ENCODE assay signal across 11 mouse cellular contexts in genomic region chr11:116195252-116195651, GRCm38 (mm10). TPM values are rescaled to one million over a fixed set of nuclear protein-coding genes. Genes with fewer than 3 reads are reported as not detected.
DNase-seq lines count a peak whose midpoint lies in the region; ATAC-seq and TF ChIP-seq lines count a peak whose summit lies in the region.
"Had no signal": no experiment of that assay in that cellular context is flagged by ENCODE, and none has a peak within 500 bp of the region (broad histone marks: within the 10 kb centered on the region; RNA-seq: fewer than 3 reads in every experiment).

No protein-coding gene starts in this region.

- no peaks in the 10 kb centered on the region for H3K9me3 ChIP-seq in kidney, embryonic 15.5 days (replicated peaks)
- H3K9me3 ChIP-seq: midbrain, embryonic 15.5 days had no signal

- WGBS in kidney, embryonic 15.5 days = 63% methylated on average over 5 of the region's 5 CpGs

- peak; percentile 48 for TF ChIP-seq CTCF in layer of hippocampus, adult 2 months (conservative IDR thresholded peaks at IDR 0.05)

- no peak for DNase-seq in layer of hippocampus, adult 2 months (ENCODE audit: low spot score in 2 of 2)
- DNase-seq in layer of hippocampus, postnatal 10 days (ENCODE audit: low spot score in 2 of 2) = no peak
- peak; percentile 46 for DNase-seq in ZHBTc4 (ENCODE audit: low read depth, low spot score)
- DNase-seq in right cerebral cortex, adult 18-20 months = no peak
- DNase-seq in adrenal gland, postnatal 25 days = no peak
- no peak for DNase-seq in urinary bladder, postnatal 14 days (ENCODE audit: low spot score)
- DNase-seq: cerebellum, adult 11-12 months; thymus, postnatal 14 days had no signal

- H3K9ac ChIP-seq in kidney, embryonic 15.5 days = no peak overlapping the region
- H3K9ac ChIP-seq: midbrain, embryonic 15.5 days had no signal

- no peak overlapping the region for H3K4me3 ChIP-seq in layer of hippocampus, adult 2 months
- H3K4me3 ChIP-seq in kidney, embryonic 15.5 days (replicated peaks) = no peak overlapping the region
- H3K4me3 ChIP-seq: midbrain, embryonic 15.5 days had no signal

- peaks cover 21% of the 10 kb centered on the region for H3K36me3 ChIP-seq in kidney, embryonic 15.5 days

- no peaks in the 10 kb centered on the region for H3K27me3 ChIP-seq in kidney, embryonic 15.5 days
- H3K27me3 ChIP-seq: midbrain, embryonic 15.5 days had no signal

- ATAC-seq in kidney, embryonic 15.5 days (replicated peaks; ENCODE audit: low FRiP score) = no peak
- ATAC-seq in megakaryocyte-erythroid progenitor cell, adult 5-6 weeks (replicated peaks; ENCODE audit: low FRiP score, low TSS enrichment, poor library complexity, severe bottlenecking) = peak; percentile 28; the same call in 1 of the 2 replicates
- ATAC-seq: midbrain, embryonic 15.5 days had no signal

- H3K4me1 ChIP-seq in kidney, embryonic 15.5 days = peaks cover 24% of the 10 kb centered on the region

- H3K27ac ChIP-seq in layer of hippocampus, adult 2 months = no peak overlapping the region
- H3K27ac ChIP-seq in kidney, embryonic 15.5 days = 0 out of 2 replicates have a peak overlapping the region, but pooled peaks have one; percentile 9
- H3K27ac ChIP-seq: midbrain, embryonic 15.5 days had no signal

- no peak overlapping the region for H3K4me2 ChIP-seq in kidney, embryonic 15.5 days
- H3K4me2 ChIP-seq: midbrain, embryonic 15.5 days had no signal

RNA-seq across cellular contexts. Expression of gene Ten1, which starts 3.4 kb away (rescaled TPM):
- total RNA-seq in layer of hippocampus, adult 2 months (2021) = 10 to 100 TPM; 39.6 to 40.1 TPM
- 10 to 100 TPM; 39.0 to 46.2 TPM for total RNA-seq in layer of hippocampus, postnatal 10 days (2021)
- 75.6 and 79.4 TPM in 2 replicates for polyA plus RNA-seq in kidney, embryonic 15.5 days (2015; fragmentation: Nextera tagmentation; extraction: Ambion mirVana)
- total RNA-seq in megakaryocyte-erythroid progenitor cell, adult 5-6 weeks (2014; fragmentation: Nextera tagmentation) = 82.7 and 85.5 TPM in 2 replicates
- total RNA-seq in megakaryocyte-erythroid progenitor cell, adult 5-6 weeks (2017) = 28.1 and 28.8 TPM in 2 replicates
- 21.5 and 27.1 TPM in 2 replicates for total RNA-seq in adrenal gland, postnatal 25 days (2021)

RNA-seq across cellular contexts. Expression of gene Acox1, which starts 3.6 kb away (rescaled TPM):
- total RNA-seq in layer of hippocampus, adult 2 months (2021) = 100 to 1,000 TPM; 124 to 126 TPM
- total RNA-seq in layer of hippocampus, postnatal 10 days (2021) = 100 to 1,000 TPM; 112 to 116 TPM
- 32.6 and 35.9 TPM in 2 replicates for polyA plus RNA-seq in kidney, embryonic 15.5 days (2015; fragmentation: Nextera tagmentation; extraction: Ambion mirVana)
- 18.2 and 21.3 TPM in 2 replicates for total RNA-seq in megakaryocyte-erythroid progenitor cell, adult 5-6 weeks (2014; fragmentation: Nextera tagmentation)
- total RNA-seq in megakaryocyte-erythroid progenitor cell, adult 5-6 weeks (2017) = 19.9 and 27.1 TPM in 2 replicates
- total RNA-seq in adrenal gland, postnatal 25 days (2021) = 182 and 184 TPM in 2 replicates

RNA-seq across cellular contexts. Expression of gene Fbf1, which starts 27.3 kb away (rescaled TPM):
- total RNA-seq in layer of hippocampus, adult 2 months (2021) = 10 to 100 TPM; 91.6 to 96.4 TPM
- total RNA-seq in layer of hippocampus, postnatal 10 days (2021) = 10 to 100 TPM; 84.7 to 94.9 TPM
- 37.4 and 41.4 TPM in 2 replicates for polyA plus RNA-seq in kidney, embryonic 15.5 days (2015; fragmentation: Nextera tagmentation; extraction: Ambion mirVana)
- 27.2 and 30.0 TPM in 2 replicates for total RNA-seq in megakaryocyte-erythroid progenitor cell, adult 5-6 weeks (2014; fragmentation: Nextera tagmentation)
- 21.6 and 32.0 TPM in 2 replicates for total RNA-seq in megakaryocyte-erythroid progenitor cell, adult 5-6 weeks (2017)
- 47.4 and 53.0 TPM in 2 replicates for total RNA-seq in adrenal gland, postnatal 25 days (2021)

RNA-seq across cellular contexts. Expression of gene Evpl, which starts 42.6 kb away (rescaled TPM):
- under 1 TPM; 0.67 to 0.93 TPM for total RNA-seq in layer of hippocampus, adult 2 months (2021)
- total RNA-seq in layer of hippocampus, postnatal 10 days (2021) = under 1 TPM; 0.57 to 0.65 TPM
- polyA plus RNA-seq in kidney, embryonic 15.5 days (2015; fragmentation: Nextera tagmentation; extraction: Ambion mirVana) = 2.8 and 2.9 TPM in 2 replicates
- total RNA-seq in megakaryocyte-erythroid progenitor cell, adult 5-6 weeks (2014; fragmentation: Nextera tagmentation) = 0.32 TPM in 1 of 2 replicates, not detected in the other
- total RNA-seq in megakaryocyte-erythroid progenitor cell, adult 5-6 weeks (2017) = 0.69 and 0.80 TPM in 2 replicates
- 1.00 and 1.5 TPM in 2 replicates for total RNA-seq in adrenal gland, postnatal 25 days (2021)

RNA-seq across cellular contexts. Expression of gene Mrpl38, which starts 56.6 kb away (rescaled TPM):
- total RNA-seq in layer of hippocampus, adult 2 months (2021) = 10 to 100 TPM; 64.6 to 66.8 TPM
- total RNA-seq in layer of hippocampus, postnatal 10 days (2021) = 10 to 100 TPM; 55.6 to 64.8 TPM
- polyA plus RNA-seq in kidney, embryonic 15.5 days (2015; fragmentation: Nextera tagmentation; extraction: Ambion mirVana) = 102 and 112 TPM in 2 replicates
- 79.8 and 89.1 TPM in 2 replicates for total RNA-seq in megakaryocyte-erythroid progenitor cell, adult 5-6 weeks (2014; fragmentation: Nextera tagmentation)
- total RNA-seq in megakaryocyte-erythroid progenitor cell, adult 5-6 weeks (2017) = 39.6 and 49.6 TPM in 2 replicates
- total RNA-seq in adrenal gland, postnatal 25 days (2021) = 86.5 and 103 TPM in 2 replicates
